Mouse (Mus musculus): ENCODE measurements around the gene Swi5.
"Not testable (repeated sequence)": the region's sequence is repeated elsewhere in the genome, so short reads cannot be mapped to it uniquely, and the experiment has no call there.

The Swi5 gene

GRCm38 (mm10) chr2:32311443-32312317 lies 23.8 kb upstream of the Swi5 start:
- DNase-seq (ENCODE audit: inconsistent ontology term), result no peak

GRCm38 (mm10) chr2:32310096-32310845 lies 22.4 kb upstream of the Swi5 start:
- no peak for DNase-seq (ENCODE audit: inconsistent ontology term)

- DNase-seq (ENCODE audit: inconsistent ontology term), result no peak
Measured at GRCm38 (mm10) chr2:32308870-32309568, 21.1 kb upstream of the Swi5 start.

- DNase-seq (ENCODE audit: inconsistent ontology term), result no peak
Measured at GRCm38 (mm10) chr2:32307941-32308760, 20.3 kb upstream of the Swi5 start.

- DNase-seq (ENCODE audit: inconsistent ontology term), result no peak
Measured at GRCm38 (mm10) chr2:32307247-32307798, 19.4 kb upstream of the Swi5 start.

- DNase-seq (ENCODE audit: inconsistent ontology term), result no peak
Measured at GRCm38 (mm10) chr2:32306176-32306575, 18.3 kb upstream of the Swi5 start.

- no peak for DNase-seq (ENCODE audit: inconsistent ontology term)
Measured at GRCm38 (mm10) chr2:32305668-32306067, 17.8 kb upstream of the Swi5 start.

- peak; percentile 16 for DNase-seq (ENCODE audit: inconsistent ontology term)
Measured at GRCm38 (mm10) chr2:32304145-32304832, 16.4 kb upstream of the Swi5 start.

GRCm38 (mm10) chr2:32302952-32303351 lies 15.1 kb upstream of the Swi5 start:
- DNase-seq (ENCODE audit: inconsistent ontology term), result no peak

GRCm38 (mm10) chr2:32299469-32299868 lies 11.6 kb upstream of the Swi5 start:
- no peak for DNase-seq (ENCODE audit: inconsistent ontology term)

GRCm38 (mm10) chr2:32295842-32296241 lies 8.0 kb upstream of the Swi5 start:
- not testable (repeated sequence) for DNase-seq (ENCODE audit: inconsistent ontology term)

- DNase-seq (ENCODE audit: inconsistent ontology term), result no peak
Measured at GRCm38 (mm10) chr2:32295285-32295684, 7.4 kb upstream of the Swi5 start.

- DNase-seq (ENCODE audit: inconsistent ontology term), result no peak
Measured at GRCm38 (mm10) chr2:32294348-32294747, 6.5 kb upstream of the Swi5 start.

- peak; percentile 14 for DNase-seq (ENCODE audit: inconsistent ontology term)
Measured at GRCm38 (mm10) chr2:32289578-32289977, 1.7 kb upstream of the Swi5 start.

GRCm38 (mm10) chr2:32288371-32288931 lies 576 bp upstream of the Swi5 start:
- peak; percentile 61 for DNase-seq (ENCODE audit: inconsistent ontology term)

GRCm38 (mm10) chr2:32287334-32287840 lies 488 bp downstream of the Swi5 start, which contains the start of gene Golga2:
Gene Golga2 (plus strand): TSS chr2:32287384.
- no peak for DNase-seq (ENCODE audit: inconsistent ontology term)

GRCm38 (mm10) chr2:32283986-32284385 lies 3.9 kb downstream of the Swi5 start:
- DNase-seq (ENCODE audit: inconsistent ontology term), result no peak

- peak; percentile 24 for DNase-seq (ENCODE audit: inconsistent ontology term)
Measured at GRCm38 (mm10) chr2:32282727-32283126, 5.1 kb downstream of the Swi5 start.

- DNase-seq (ENCODE audit: inconsistent ontology term), result no peak
Measured at GRCm38 (mm10) chr2:32282289-32282688, 5.6 kb downstream of the Swi5 start.

- no peak for DNase-seq (ENCODE audit: inconsistent ontology term)
Measured at GRCm38 (mm10) chr2:32275823-32276222, 12.1 kb downstream of the Swi5 start.

Data from Muller cell, postnatal 12 days (primary cell).